Mouse (Mus musculus) c-Kit-negative CD71-positive TER-119-positive erythroid progenitor cells, embryonic 14.5 days (primary cell): ENCODE results near the gene Dlst.

Source experiments
- DNase-seq: peaks from one replicate; pipeline ENCODE4 v3.0.0-alpha.2; 2013; ENCODE audit warnings: low read depth, low spot score

The Dlst gene

GRCm38 (mm10) chr12:85181475-85182344, 71.1 kb downstream of the Dlst start:
- DNase-seq = no peak

- DNase-seq = no peak
Observed at GRCm38 (mm10) chr12:85182345-85182643, 71.7 kb downstream of the Dlst start.

- DNase-seq = no peak
Observed at GRCm38 (mm10) chr12:85182898-85183297, 72.3 kb downstream of the Dlst start.

- no peak for DNase-seq
Observed at GRCm38 (mm10) chr12:85184118-85184517, 73.5 kb downstream of the Dlst start.
